Mouse (Mus musculus): Measurements from ENCODE around the gene Ttc1. TPM values are rescaled to one million over a fixed set of nuclear protein-coding genes. Genes with fewer than 3 reads are reported as not detected.
A peak's percentile ranks its signal among the peaks of the same experiment; 100 is the strongest.

Gene Ttc1
- polyA plus RNA-seq, 1 experiment from 2014 or later: 98.5 TPM

DNA sequence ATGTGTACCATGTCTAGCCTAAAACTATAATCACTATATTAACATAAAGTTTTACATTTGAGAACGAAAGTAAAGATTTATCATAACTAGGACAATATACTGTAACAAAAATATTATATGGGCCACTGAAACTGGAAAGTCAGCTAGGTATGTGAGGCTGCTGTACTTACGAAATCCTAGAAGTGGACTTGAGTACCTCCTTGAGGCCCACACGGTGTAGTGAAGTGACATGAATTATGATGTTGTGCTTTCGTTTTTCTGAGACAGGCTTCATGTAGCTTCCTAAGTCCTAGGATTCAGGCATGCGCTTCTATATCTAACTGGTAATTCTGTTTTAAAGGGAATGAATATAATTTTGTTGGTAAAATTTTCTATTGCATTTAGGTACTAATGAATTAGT is 49.2 kb downstream of the Ttc1 start:
- H3K36me3 ChIP-seq: peaks cover 33% of the 10 kb centered on the region
- no peak overlapping the region for H3K4me3 ChIP-seq
- no peaks in the 10 kb centered on the region for H3K27me3 ChIP-seq
- ATAC-seq (ENCODE audit: low read depth): no peak
- H3K9me3 ChIP-seq: no peaks in the 10 kb centered on the region
- H3K27ac ChIP-seq (replicated peaks): no peak overlapping the region
- 78% methylated on average over 5 of the region's 5 CpGs for WGBS
- H3K4me1 ChIP-seq (replicated peaks): 0 out of 2 replicates have a peak, but pooled peaks cover 5% of the 10 kb centered on the region
- no peak overlapping the region for H3K9ac ChIP-seq
- no peak overlapping the region for H3K4me2 ChIP-seq

DNA sequence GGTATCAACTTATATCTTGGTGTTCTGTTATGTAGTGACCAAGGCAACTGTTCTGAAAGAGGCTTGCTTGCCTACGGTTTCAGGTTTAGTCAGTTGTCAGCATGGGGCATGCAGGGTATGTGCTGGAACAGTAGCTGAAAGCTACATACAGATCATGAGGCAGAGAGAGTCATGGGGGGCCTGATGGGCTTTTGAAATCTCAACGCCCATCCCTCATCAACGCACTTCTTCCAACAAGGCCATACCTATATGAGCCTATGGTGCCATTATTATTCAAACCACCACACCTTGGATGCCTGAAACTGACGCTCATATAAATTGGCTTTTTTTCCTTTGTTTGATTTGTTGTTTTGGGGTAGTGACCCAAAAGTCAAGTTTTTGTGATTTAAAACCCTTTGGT is 51.2 kb downstream of the Ttc1 start:
- ATAC-seq (ENCODE audit: low read depth): no peak
- WGBS: 80% methylated on average over 4 of the region's 4 CpGs
- peaks cover 52% of the 10 kb centered on the region for H3K36me3 ChIP-seq

DNA sequence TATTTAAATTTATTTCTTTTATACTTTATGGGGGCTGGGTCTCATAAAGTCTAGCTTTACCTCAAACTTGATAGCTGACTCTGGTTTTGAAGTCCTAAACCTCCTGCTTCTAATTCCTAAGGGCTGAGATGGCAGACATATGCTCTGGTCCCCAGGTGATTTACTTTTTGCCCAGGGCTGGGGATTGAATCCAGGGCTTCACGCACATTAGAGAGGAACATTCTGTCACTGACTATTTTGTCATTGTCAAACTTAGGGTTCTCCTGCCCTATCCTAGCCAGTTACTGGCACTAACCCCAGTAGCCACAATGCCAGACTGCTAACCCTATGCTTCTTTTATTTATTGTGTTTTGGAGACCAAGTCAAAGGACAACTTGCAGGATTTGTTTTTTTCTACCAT is 59.0 kb downstream of the Ttc1 start:
- H3K4me2 ChIP-seq: no peak overlapping the region
- no peaks in the 10 kb centered on the region for H3K9me3 ChIP-seq
- no peaks in the 10 kb centered on the region for H3K27me3 ChIP-seq
- no peak overlapping the region for H3K27ac ChIP-seq (replicated peaks)
- H3K36me3 ChIP-seq: peaks cover 66% of the 10 kb centered on the region
- ATAC-seq (ENCODE audit: low read depth): no peak
- no peak overlapping the region for H3K9ac ChIP-seq
- 70% methylated on average over 1 of the region's 1 CpGs for WGBS
- H3K4me3 ChIP-seq: no peak overlapping the region
- peaks cover 22% of the 10 kb centered on the region for H3K4me1 ChIP-seq (replicated peaks)

More for the DNA sequence above, 51.2 kb downstream of the Ttc1 start:
- Histone ChIP-seq H3K4me1 (replicated peaks) (0 out of 2 replicates have a peak, but pooled peaks cover 5% of the 10 kb centered on the region), H3K27me3 (no peaks in the 10 kb centered on the region), H3K9me3 (no peaks in the 10 kb centered on the region), H3K27ac (replicated peaks) (no peak overlapping the region), H3K4me3 (no peak overlapping the region), H3K4me2 (no peak overlapping the region), H3K9ac (no peak overlapping the region)

DNA sequence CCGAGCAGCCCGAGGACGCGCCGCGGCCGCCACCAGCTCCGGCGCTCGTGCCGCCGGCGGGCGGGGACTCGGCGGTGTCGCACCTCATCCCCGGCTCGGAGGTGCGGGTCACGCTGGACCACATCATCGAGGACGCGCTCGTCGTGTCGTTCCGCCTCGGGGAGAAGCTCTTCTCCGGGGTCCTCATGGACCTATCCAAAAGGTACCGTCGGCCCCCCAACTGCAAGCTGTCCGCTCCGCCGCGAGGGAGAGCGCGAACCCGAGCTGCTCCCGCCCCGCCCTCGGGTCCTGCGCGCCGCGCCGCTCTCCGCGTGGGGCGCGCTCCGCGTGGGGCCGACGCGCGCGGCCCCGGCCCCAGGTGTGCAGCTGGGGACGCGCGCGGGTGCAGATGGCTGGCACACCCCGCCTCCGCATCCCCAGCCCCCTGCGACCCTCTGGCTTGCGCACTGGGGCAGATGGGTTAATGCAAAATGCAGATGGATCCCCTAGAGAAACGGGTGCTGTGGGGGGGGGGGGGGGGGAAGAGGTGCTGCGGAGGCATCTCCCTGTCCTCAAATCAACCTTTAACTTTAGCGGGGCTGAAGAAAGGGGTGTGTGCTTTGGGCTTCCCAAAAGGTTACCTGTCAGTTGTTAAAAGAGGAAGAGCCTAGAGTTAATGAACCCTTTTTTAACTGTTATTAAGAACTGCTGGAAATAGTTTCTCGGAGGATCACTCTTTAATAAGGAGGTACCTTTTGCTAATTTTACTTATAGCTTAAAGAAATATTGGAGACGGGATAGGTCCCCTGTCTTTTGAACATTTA is 65.2 kb downstream of the Ttc1 start:
- H3K4me1 ChIP-seq (replicated peaks): peaks cover 42% of the 10 kb centered on the region
- peak overlapping the region; percentile 98 for H3K9ac ChIP-seq
- no peaks in the 10 kb centered on the region for H3K9me3 ChIP-seq
- peak; percentile 66 for ATAC-seq (ENCODE audit: low read depth)
- H3K4me3 ChIP-seq: peak overlapping the region; percentile 90
- 1% methylated on average over 57 of the region's 72 CpGs for WGBS
- H3K27me3 ChIP-seq: no peaks in the 10 kb centered on the region
- peak overlapping the region; percentile 98 for H3K27ac ChIP-seq (replicated peaks)
- H3K4me2 ChIP-seq: peak overlapping the region; percentile 71
- peaks cover 12% of the 10 kb centered on the region for H3K36me3 ChIP-seq

DNA sequence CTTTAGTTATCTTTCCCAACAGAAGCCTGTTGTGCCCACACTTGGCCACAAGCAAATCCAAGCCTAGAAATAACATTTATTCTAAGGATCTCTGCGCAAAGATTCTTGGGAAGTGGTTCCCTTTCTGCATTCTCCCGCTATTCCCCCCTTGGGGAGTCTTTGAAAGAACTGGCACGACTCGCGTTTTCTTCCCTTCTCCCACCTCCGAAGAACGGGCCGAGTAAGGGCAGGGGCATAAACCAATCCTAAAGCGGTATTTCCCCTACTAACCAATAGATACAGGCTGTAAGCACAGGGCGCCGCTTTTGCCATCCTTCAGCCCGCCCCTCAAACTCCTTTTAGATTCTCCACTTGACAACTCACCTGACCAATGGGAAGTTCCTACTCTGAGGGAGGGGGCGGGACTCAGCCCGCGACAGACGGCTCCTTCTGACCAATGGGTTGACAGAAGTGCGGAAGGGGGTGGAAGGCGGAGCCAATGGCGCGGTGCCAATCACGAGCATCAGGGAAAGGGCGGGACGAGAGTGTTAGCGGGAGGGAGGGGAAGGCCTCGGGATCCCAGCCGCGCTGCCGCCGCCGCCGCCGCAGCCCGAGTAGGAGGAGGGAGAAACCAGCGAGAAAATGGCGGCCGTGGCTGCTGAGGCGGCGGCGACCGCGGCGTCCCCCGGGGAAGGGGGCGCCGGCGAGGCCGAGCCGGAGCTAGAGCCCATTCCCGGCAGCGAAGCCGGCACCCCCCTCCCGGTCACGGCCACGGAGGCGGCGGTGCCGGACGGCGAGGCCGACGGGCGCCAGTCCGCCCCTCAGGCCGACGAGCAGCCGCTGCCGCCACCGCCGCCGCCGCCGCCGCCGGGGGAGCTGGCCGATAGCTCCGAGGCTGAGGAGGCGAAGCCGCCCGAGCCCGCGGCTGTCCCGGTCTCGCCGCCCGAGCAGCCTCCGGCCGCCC is 66.1 kb downstream of the Ttc1 start, which contains the start of gene Pwwp2a:
TSS of gene Pwwp2a (plus strand) at position 527 of the 943 bp plus-strand sequence.
- no peaks in the 10 kb centered on the region for H3K27me3 ChIP-seq
- no peaks in the 10 kb centered on the region for H3K9me3 ChIP-seq
- H3K4me1 ChIP-seq (replicated peaks): peaks cover 38% of the 10 kb centered on the region
- ATAC-seq (ENCODE audit: low read depth): peak; percentile 98
- H3K9ac ChIP-seq: peak within 1 kb of the TSS; percentile 98
- H3K36me3 ChIP-seq: peaks cover 4% of the 10 kb centered on the region; the same call in 1 of the 2 replicates
- H3K4me3 ChIP-seq: peak within 1 kb of the TSS; percentile 90
- WGBS: under 1% methylated on average over 66 of the region's 87 CpGs
- H3K27ac ChIP-seq (replicated peaks): peak within 1 kb of the TSS; percentile 98
- H3K4me2 ChIP-seq: peak within 1 kb of the TSS; percentile 71

Other genes with a start within 250 kb of the Ttc1 start
- 20.9 and 26.7 TPM in 2 replicates for gene Ccnjl, start 219.2 kb downstream of the Ttc1 start, polyA plus RNA-seq (2015; fragmentation: Nextera tagmentation; extraction: Ambion mirVana)
- gene 4933415A04Rik, start 161.0 kb downstream of the Ttc1 start, polyA plus RNA-seq (2015; fragmentation: Nextera tagmentation; extraction: Ambion mirVana): 7.1 and 7.3 TPM in 2 replicates
- not detected in 2 replicates for gene Fabp6, start 146.5 kb downstream of the Ttc1 start, polyA plus RNA-seq (2015; fragmentation: Nextera tagmentation; extraction: Ambion mirVana)
- 35.1 and 38.8 TPM in 2 replicates for gene Pwwp2a, start 66.0 kb downstream of the Ttc1 start, polyA plus RNA-seq (2015; fragmentation: Nextera tagmentation; extraction: Ambion mirVana)
- 3.4 and 3.9 TPM in 2 replicates for gene Adra1b, start 153.2 kb upstream of the Ttc1 start, polyA plus RNA-seq (2015; fragmentation: Nextera tagmentation; extraction: Ambion mirVana)